Mouse (Mus musculus) left cerebral cortex, postnatal 25 days (tissue): ENCODE results near the gene Togaram1. TPM values are rescaled to one million over a fixed set of nuclear protein-coding genes. Genes with fewer than 3 reads are reported as not detected.

Experiments
- DNase-seq, 2 experiments: peaks; one replicate each; pipeline ENCODE4 v3.0.0; 2022; ENCODE audit warnings: low spot score in 2 of 2, mixed read lengths in 1 of 2
- intact Hi-C: fragments of 180-260 bp; cut with DNase I; formaldehyde crosslinking; loops from one replicate; pipeline ENCODE4 v1.15.1; 2025
- total RNA-seq, 2 experiments: library from RNA; stranded (reverse); gene quantifications; 2 replicates each; pipeline ENCODE4 v1.2.3; 2021

Gene Togaram1
- total RNA-seq, 2 experiments from 2014 or later = 55.8 to 56.7 TPM

DNA sequence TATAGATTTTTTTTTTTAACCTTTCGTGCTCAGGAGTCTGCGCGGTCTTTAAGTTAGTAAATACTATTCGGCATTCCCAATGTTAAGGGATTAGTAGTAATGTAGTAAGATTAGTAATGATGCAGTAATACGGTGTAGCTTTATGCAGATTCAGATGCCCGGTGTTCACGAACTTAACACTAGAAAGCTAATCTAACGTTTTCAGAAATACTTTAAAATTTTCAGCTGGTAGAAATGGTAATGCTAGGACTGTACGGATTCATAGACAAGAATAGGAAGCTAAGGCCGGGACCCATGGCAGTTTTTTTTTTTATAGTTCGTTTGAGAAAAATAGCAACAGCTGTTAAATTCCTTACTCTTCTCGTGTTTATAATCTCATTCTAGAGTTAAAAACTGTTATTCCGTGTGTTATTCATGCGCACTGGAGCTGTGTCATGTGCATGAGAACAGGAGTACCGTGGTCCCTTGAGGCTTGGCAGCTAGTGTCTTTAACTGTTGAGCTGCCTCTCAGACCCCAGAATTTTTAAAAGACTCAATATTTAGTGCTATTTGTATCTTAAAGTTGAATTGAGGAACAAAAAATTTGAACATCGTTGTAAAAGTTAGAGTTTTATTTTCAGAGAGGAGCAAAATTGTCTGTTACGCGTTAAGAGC, 71.4 kb downstream of the Togaram1 start:
- intact Hi-C loops = no loop called here
- no peak for DNase-seq

DNA sequence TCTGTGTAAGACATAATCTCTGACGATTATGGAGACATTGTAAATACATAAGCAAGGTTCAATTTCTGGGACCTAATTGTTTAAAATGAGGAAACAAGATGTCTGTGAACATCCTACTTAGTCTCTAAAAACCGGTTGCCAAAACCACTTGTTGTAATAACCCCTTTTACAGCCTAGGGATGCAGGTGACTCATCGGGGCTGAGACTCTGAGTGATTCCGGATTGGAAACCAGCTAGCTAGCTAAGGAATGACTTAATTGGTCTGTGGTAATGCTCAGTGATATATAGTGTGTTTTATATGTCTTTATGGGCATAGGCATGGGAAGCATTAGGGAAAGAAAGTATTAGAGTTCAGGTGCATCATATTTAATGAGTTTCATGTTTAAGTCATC, 71.9 kb downstream of the Togaram1 start:
- intact Hi-C loops = no loop called here
- no peak for DNase-seq

DNA sequence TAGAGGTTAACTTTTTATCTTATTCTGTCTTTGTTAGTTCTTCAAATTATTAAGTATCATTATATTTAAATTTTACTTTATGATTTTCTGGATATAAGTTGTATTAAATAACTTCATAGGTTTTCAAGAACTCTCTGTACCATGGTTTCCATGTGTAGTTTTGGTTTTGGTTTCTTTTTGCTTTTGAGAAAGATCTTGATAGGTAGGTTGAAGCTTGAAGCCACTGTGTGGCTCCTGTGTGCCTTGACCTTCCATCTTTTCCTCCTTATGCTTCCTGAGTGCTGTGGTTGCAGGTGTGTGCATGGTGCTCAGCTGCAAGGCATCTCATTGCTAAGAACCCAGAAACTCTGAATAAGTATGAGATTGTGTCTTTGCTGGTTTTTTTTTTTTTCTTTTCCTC, 83.2 kb downstream of the Togaram1 start:
- no peak for DNase-seq
- intact Hi-C loops = no loop called here

DNA sequence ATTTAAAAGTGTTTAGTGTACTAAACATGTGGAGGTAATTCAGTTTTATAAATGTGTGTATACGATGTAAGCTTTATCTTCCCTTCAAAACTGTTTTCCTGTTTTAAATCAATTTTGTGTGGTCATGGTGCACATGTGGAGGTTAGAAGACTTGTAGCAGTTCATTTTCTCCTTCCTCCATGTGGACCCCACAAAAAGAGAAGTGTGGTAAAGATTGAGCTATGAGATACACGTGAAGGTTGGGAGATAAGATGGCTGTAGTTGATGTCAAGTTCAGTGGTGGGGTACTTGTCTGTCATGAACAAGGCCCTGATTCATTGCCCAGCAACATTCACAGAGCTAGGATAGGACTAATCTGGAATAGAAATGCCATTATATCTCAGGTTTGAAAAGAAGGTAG, 92.6 kb downstream of the Togaram1 start:
- DNase-seq = no peak
- intact Hi-C loops = loop anchor here (5.0 kb wide), 1 partner anchor 66 kb away; no protein-coding TSS in a partner anchor

DNA sequence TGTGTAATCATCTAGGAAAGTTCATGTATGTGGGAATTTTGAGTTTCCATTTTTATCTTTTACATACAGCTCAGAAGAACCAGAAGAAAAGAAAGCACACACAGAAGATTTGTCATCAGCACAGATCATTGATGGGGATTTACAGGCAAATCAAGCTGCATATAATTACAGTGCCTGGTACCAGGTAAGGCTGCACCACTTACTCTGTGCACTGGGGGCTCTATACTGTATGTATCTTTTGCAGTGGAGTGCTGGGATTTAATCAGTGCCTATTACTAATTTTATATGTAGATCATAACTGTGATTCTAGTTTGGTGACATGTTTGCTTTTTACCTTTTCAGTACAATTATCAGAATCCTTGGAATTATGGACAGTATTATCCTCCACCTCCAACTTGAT, 95.5 kb downstream of the Togaram1 start:
- intact Hi-C loops = no loop called here

DNA sequence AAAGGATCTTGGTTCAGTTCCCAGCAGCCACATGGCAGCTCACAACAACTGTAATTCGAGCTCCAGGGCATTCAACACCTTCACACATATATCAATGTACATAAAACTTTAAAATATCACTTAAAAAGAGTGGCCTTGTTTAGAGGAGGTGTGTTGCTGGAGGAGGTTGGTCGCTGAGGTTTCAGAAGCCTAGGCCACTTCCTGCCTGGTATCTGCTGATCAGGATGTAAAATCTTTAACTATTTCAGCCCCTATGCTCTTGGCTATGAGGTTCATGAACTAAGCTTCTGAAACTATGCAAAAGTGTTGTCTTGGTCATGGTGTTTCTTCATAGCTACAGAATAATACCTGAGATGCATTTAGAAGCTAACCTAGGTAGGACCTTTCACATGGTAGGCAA, 99.6 kb downstream of the Togaram1 start:
- no peak for DNase-seq
- intact Hi-C loops = no loop called here

More for the DNA sequence above, 95.5 kb downstream of the Togaram1 start:
- no peak for DNase-seq

DNA sequence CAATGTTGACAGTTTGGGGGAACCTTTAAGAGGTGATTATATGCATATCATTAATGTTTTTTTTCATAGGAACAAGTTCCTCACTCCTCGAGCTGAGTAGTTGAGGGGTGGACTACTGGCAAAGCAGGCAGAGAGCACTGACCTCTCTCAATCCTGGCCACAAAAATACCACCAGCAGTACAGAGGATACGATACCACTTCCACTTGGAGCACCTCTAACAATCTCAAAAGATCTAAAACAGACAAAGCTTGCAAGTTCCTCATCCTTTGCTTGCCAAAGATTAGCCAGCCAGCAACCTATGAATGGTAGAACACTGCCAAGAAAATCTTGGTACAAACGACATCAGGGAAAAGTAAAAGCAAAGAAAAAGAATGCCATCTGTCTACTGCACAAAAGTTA, 100.6 kb downstream of the Togaram1 start:
- intact Hi-C loops = no loop called here
- no peak for DNase-seq

DNA sequence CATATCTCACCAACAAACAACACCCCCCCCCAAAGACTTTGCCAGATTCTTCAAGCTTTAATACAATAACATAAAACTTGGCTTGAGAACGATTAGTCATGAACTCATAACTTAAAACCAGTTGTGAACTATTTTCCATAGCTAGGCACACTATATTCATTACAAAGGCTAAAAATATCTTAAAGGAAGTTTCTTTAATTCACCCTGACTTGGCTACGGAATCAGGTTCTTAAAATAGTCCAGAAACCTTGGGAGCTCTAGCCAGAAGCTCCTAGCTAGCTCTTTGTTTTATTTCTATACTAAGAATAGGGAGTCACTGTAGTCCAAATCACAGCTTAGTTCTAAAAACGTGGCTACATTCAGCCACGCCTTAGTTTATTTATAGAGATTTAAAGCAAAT, 102.8 kb downstream of the Togaram1 start:
- no peak for DNase-seq
- intact Hi-C loops = no loop called here

Other genes with a start within 250 kb of the Togaram1 start
- gene Gm527, start 47.9 kb upstream of the Togaram1 start, total RNA-seq = 10 to 100 TPM; 15.4 to 18.6 TPM
- 10 to 100 TPM; 24.2 to 24.5 TPM for gene Klhl28, start 270 bp upstream of the Togaram1 start, total RNA-seq
- gene Prpf39, start 70.5 kb downstream of the Togaram1 start, total RNA-seq = 10 to 100 TPM; 35.3 to 40.5 TPM
- gene Fkbp3, start 108.2 kb downstream of the Togaram1 start, total RNA-seq = 100 to 1,000 TPM; 169 to 191 TPM
- 10 to 100 TPM; 10.9 to 13.0 TPM for gene Fancm, start 109.8 kb downstream of the Togaram1 start, total RNA-seq
- under 1 TPM; 0.39 to 0.48 TPM for gene Mis18bp1, start 206.8 kb downstream of the Togaram1 start, total RNA-seq